Comparison of ENCODE assay signal across 12 mouse cellular contexts in the genomic region with DNA sequence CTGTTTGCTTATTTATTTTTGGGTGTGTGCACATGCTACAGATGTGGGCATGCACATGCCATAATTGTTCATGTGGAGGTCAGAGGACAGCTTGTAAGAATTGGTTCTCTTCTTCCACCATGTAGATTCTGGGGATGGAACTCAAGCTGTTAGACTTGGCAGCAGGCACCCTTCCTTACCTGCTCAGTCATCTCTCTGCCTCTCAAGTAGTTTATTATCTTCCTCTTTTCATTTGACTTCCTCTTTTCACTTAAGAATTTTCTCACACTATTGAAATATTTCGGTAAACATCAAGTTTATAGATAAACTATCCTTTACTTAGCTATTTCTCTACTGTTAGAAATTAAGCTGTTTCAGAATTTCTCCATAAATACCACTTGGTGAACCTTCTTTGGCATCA.
"Had no signal": no experiment of that assay in that cellular context is flagged by ENCODE, and none has a peak within 500 bp of the region (broad histone marks: within the 10 kb centered on the region; RNA-seq: fewer than 3 reads in every experiment).

No protein-coding gene starts in this region.

- ATAC-seq: intestine, postnatal 0 days; liver, postnatal 0 days; lung, postnatal 0 days; midbrain, embryonic 15.5 days had no signal

- DNase-seq: kidney, adult 2 months; kidney, postnatal 36 days; left cerebral cortex, postnatal 4 days; liver, postnatal 0 days; lung, embryonic 14.5 days; right cerebral cortex, postnatal 14 days; spleen, adult 18-20 months; thymus, adult 18-20 months; thymus, postnatal 36 days had no signal
